ENCODE assay signal across 20 mouse cellular contexts in the genomic region with DNA sequence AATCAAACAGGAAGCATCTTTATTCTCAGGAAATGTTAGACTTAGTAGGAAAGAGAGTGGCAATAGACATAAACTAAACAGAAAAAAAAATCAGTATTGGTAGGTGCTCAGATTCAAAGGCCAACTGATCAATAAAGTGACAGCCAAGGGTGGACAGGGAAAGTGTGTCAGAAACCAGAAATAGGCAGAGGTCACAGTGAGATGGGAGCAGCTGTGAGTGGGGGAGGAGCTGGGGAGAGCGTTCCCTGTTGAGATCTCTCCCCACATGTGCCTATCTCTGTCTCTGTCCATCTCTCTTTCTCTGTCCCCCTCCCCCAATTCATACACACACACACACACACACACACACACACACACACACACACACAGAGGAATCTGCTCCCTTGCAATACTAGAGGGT. TPM values are rescaled to one million over a fixed set of nuclear protein-coding genes. Genes with fewer than 3 reads are reported as not detected.
"Had no signal": no experiment of that assay in that cellular context is flagged by ENCODE, and none has a peak within 500 bp of the region (broad histone marks: within the 10 kb centered on the region; RNA-seq: fewer than 3 reads in every experiment).

No protein-coding gene starts in this region.

- H3K36me3 ChIP-seq: kidney, embryonic 15.5 days; limb, embryonic 12.5 days; limb, embryonic 15.5 days; lung, embryonic 15.5 days; midbrain, embryonic 10.5 days; midbrain, embryonic 15.5 days; neural tube, embryonic 13.5 days had no signal

- H3K4me3 ChIP-seq: kidney, embryonic 15.5 days; limb, embryonic 12.5 days; limb, embryonic 15.5 days; lung, embryonic 15.5 days; megakaryocyte, embryonic 14.5 days; midbrain, embryonic 10.5 days; midbrain, embryonic 15.5 days; neural tube, embryonic 13.5 days had no signal

- DNase-seq: kidney, adult 8-10 months; kidney, postnatal 10 days; kidney, postnatal 36 days; left cerebral cortex, postnatal 4 days; lung, adult 18-20 months; lung, postnatal 10 days; lung, postnatal 36 days; thymus, adult 18-20 months; thymus, postnatal 36 days had no signal

- H3K27ac ChIP-seq: kidney, embryonic 15.5 days; limb, embryonic 12.5 days; limb, embryonic 15.5 days; liver, embryonic 14.5 days; lung, embryonic 15.5 days; midbrain, embryonic 10.5 days; midbrain, embryonic 15.5 days; neural tube, embryonic 13.5 days had no signal

- H3K9ac ChIP-seq: kidney, embryonic 15.5 days; limb, embryonic 12.5 days; limb, embryonic 15.5 days; liver, embryonic 14.5 days; lung, embryonic 15.5 days; midbrain, embryonic 15.5 days; neural tube, embryonic 13.5 days had no signal

- H3K9me3 ChIP-seq: kidney, embryonic 15.5 days; limb, embryonic 12.5 days; limb, embryonic 15.5 days; lung, embryonic 15.5 days; midbrain, embryonic 10.5 days; midbrain, embryonic 15.5 days; neural tube, embryonic 13.5 days had no signal

- H3K4me2 ChIP-seq: kidney, embryonic 15.5 days; limb, embryonic 12.5 days; limb, embryonic 15.5 days; lung, embryonic 15.5 days; midbrain, embryonic 15.5 days; neural tube, embryonic 13.5 days had no signal

- ATAC-seq: midbrain, embryonic 15.5 days had no signal

RNA-seq across cellular contexts. Expression of a gene that starts 5.1 kb away (rescaled TPM):
- polyA plus RNA-seq: neural tube, embryonic 13.5 days; spleen, adult 2 months; testis, adult 2 months had no signal
